Mouse (Mus musculus): ENCODE measurements around the gene Fkbp2.

DNA sequence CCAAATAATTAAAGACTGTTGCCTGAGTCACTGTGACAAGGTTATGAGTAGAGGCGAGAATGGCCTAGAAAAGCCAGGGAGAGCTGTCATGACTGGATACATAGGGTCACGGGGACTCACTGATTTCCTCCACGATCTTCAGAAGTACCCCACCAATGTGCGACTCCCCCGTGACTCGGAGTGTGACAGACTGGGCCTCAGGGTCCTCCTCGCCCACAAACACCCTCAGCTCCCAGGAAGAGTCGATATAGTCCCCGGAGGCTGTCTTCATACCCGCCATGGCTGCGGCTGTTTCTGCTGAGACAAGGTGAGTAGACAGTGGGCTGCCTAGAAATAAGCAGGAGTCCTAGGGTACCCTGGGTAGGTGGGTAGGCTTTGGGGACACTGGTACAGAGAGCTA is 38.2 kb upstream of the Fkbp2 start:
- TF ChIP-seq CTCF (IDR thresholded peaks at IDR 0.05; ENCODE audit: low read depth) (no peak), EP300 (optimal IDR thresholded peaks at IDR 0.05) (no peak)
